ENCODE assay signal across 26 mouse cellular contexts in genomic region chr9:17466379-17466778, GRCm38 (mm10).
"Had no signal": no experiment of that assay in that cellular context is flagged by ENCODE, and none has a peak within 500 bp of the region (broad histone marks: within the 10 kb centered on the region; RNA-seq: fewer than 3 reads in every experiment).

No protein-coding gene starts in this region.

- ATAC-seq: hindbrain, embryonic 16.5 days; inflammation-experienced regulatory T-cells, adult 6 months; intestine, embryonic 15.5 days; intestine, postnatal 0 days had no signal

- H3K4me1 ChIP-seq: heart, embryonic 10.5 days; heart, embryonic 12.5 days; hindbrain, embryonic 10.5 days; hindbrain, embryonic 12.5 days; intestine, embryonic 15.5 days; limb, embryonic 10.5 days; limb, embryonic 12.5 days; liver, embryonic 13.5 days had no signal

- H3K4me3 ChIP-seq: heart, embryonic 10.5 days; heart, embryonic 12.5 days; hindbrain, embryonic 10.5 days; hindbrain, embryonic 12.5 days; intestine, embryonic 15.5 days; layer of hippocampus, adult 2 months; left cerebral cortex, adult 2 months; limb, embryonic 10.5 days; limb, embryonic 12.5 days; liver, embryonic 13.5 days had no signal

- H3K4me2 ChIP-seq: heart, embryonic 12.5 days; hindbrain, embryonic 12.5 days; hindbrain, embryonic 14.5 days; intestine, embryonic 15.5 days; limb, embryonic 12.5 days; liver, embryonic 11.5 days; liver, embryonic 13.5 days had no signal

- H3K27me3 ChIP-seq: heart, embryonic 12.5 days; hindbrain, embryonic 12.5 days; intestine, embryonic 15.5 days; limb, embryonic 12.5 days; liver, embryonic 13.5 days had no signal

- DNase-seq: gastrocnemius, postnatal 14 days; gastrocnemius, postnatal 36 days; heart, adult 11 months; heart, postnatal 10 days; heart, postnatal 4 days; kidney, adult 18-20 months; kidney, adult 8-10 months; kidney, postnatal 10 days; kidney, postnatal 25 days; kidney, postnatal 4 days; liver; liver, embryonic 13.5 days had no signal

- H3K9ac ChIP-seq: heart, embryonic 12.5 days; hindbrain, embryonic 12.5 days; hindbrain, embryonic 14.5 days; intestine, embryonic 15.5 days; limb, embryonic 12.5 days; liver, embryonic 13.5 days had no signal

- H3K36me3 ChIP-seq: heart, embryonic 10.5 days; heart, embryonic 12.5 days; hindbrain, embryonic 10.5 days; hindbrain, embryonic 12.5 days; intestine, embryonic 15.5 days; limb, embryonic 10.5 days; limb, embryonic 12.5 days; liver, embryonic 13.5 days had no signal

- H3K27ac ChIP-seq: heart, embryonic 10.5 days; hindbrain, embryonic 10.5 days; hindbrain, embryonic 12.5 days; hindbrain, embryonic 14.5 days; intestine, embryonic 15.5 days; layer of hippocampus, adult 2 months; left cerebral cortex, adult 2 months; limb, embryonic 10.5 days; limb, embryonic 12.5 days; liver, embryonic 13.5 days had no signal

- H3K9me3 ChIP-seq: heart, embryonic 10.5 days; heart, embryonic 12.5 days; hindbrain, embryonic 10.5 days; hindbrain, embryonic 12.5 days; intestine, embryonic 15.5 days; limb, embryonic 10.5 days; limb, embryonic 12.5 days; liver, embryonic 13.5 days had no signal
